17 mouse cellular contexts compared by ENCODE assay signal in genomic region chr15:78872021-78872608, GRCm38 (mm10). TPM values are rescaled to one million over a fixed set of nuclear protein-coding genes. Genes with fewer than 3 reads are reported as not detected.
DNase-seq lines count a peak whose midpoint lies in the region; ATAC-seq and TF ChIP-seq lines count a peak whose summit lies in the region.
"Had no signal": no experiment of that assay in that cellular context is flagged by ENCODE, and none has a peak within 500 bp of the region (broad histone marks: within the 10 kb centered on the region; RNA-seq: fewer than 3 reads in every experiment).

No protein-coding gene starts in this region.

- H3K36me3 ChIP-seq in hindbrain, embryonic 14.5 days (replicated peaks; ENCODE audit: control insufficient read depth, insufficient read depth), result no peaks in the 10 kb centered on the region
- H3K36me3 ChIP-seq in hindbrain, embryonic 16.5 days (ENCODE audit: control insufficient read depth, insufficient read depth, low read length), result no peaks in the 10 kb centered on the region
- no peaks in the 10 kb centered on the region for H3K36me3 ChIP-seq in lung, embryonic 14.5 days (ENCODE audit: insufficient read depth)
- H3K36me3 ChIP-seq in stomach, embryonic 14.5 days (ENCODE audit: control insufficient read depth, insufficient read depth, low read length), result no peaks in the 10 kb centered on the region
- H3K36me3 ChIP-seq: embryonic facial prominence, embryonic 12.5 days; forebrain, embryonic 12.5 days; heart, embryonic 10.5 days; neural tube, embryonic 15.5 days had no signal

- WGBS in hindbrain, embryonic 14.5 days, result 63% methylated on average over 5 of the region's 5 CpGs
- WGBS in hindbrain, embryonic 16.5 days, result 48% methylated on average over 5 of the region's 5 CpGs
- WGBS in lung, embryonic 14.5 days, result 33% methylated on average over 5 of the region's 5 CpGs
- WGBS in stomach, embryonic 14.5 days, result 36% methylated on average over 5 of the region's 5 CpGs

- no peak overlapping the region for H3K27ac ChIP-seq in hindbrain, embryonic 14.5 days
- no peak overlapping the region for H3K27ac ChIP-seq in hindbrain, embryonic 16.5 days (ENCODE audit: low read depth, low read length)
- no peak overlapping the region for H3K27ac ChIP-seq in lung, embryonic 14.5 days (ENCODE audit: low read depth)
- peak overlapping the region; percentile 45; the same call in 1 of the 2 replicates for H3K27ac ChIP-seq in stomach, embryonic 14.5 days (ENCODE audit: low read length)
- H3K27ac ChIP-seq: embryonic facial prominence, embryonic 12.5 days; forebrain, embryonic 12.5 days; heart, embryonic 10.5 days; neural tube, embryonic 15.5 days had no signal

- H3K9me3 ChIP-seq in hindbrain, embryonic 14.5 days (ENCODE audit: control insufficient read depth, low read length), result no peaks in the 10 kb centered on the region
- no peaks in the 10 kb centered on the region for H3K9me3 ChIP-seq in hindbrain, embryonic 16.5 days (ENCODE audit: control insufficient read depth, low read length)
- no peaks in the 10 kb centered on the region for H3K9me3 ChIP-seq in lung, embryonic 14.5 days (ENCODE audit: low read depth, low read length)
- H3K9me3 ChIP-seq in stomach, embryonic 14.5 days (ENCODE audit: control insufficient read depth, low read depth, low read length), result no peaks in the 10 kb centered on the region
- H3K9me3 ChIP-seq: embryonic facial prominence, embryonic 12.5 days; forebrain, embryonic 12.5 days; heart, embryonic 10.5 days; neural tube, embryonic 15.5 days had no signal

- H3K4me2 ChIP-seq in hindbrain, embryonic 14.5 days (replicated peaks), result no peak overlapping the region
- no peak overlapping the region for H3K4me2 ChIP-seq in hindbrain, embryonic 16.5 days (ENCODE audit: low read length)
- no peak overlapping the region for H3K4me2 ChIP-seq in lung, embryonic 14.5 days
- H3K4me2 ChIP-seq in stomach, embryonic 14.5 days (replicated peaks; ENCODE audit: low read depth, low read length), result no peak overlapping the region
- H3K4me2 ChIP-seq: embryonic facial prominence, embryonic 12.5 days; forebrain, embryonic 12.5 days; neural tube, embryonic 15.5 days had no signal

- DNase-seq in hindbrain, embryonic 14.5 days (ENCODE audit: low spot score), result peak; percentile 37
- no peak for DNase-seq in lung, embryonic 14.5 days
- DNase-seq in lung, postnatal 36 days, result no peak
- DNase-seq in MN1 (ENCODE audit: low spot score), result peak; percentile 39
- DNase-seq in right cerebral cortex, postnatal 14 days, result no peak
- DNase-seq: adrenal gland, postnatal 14 days; cerebellum, postnatal 25 days; gastrocnemius, postnatal 25 days; left cerebral cortex, postnatal 4 days; retina, postnatal 1 day had no signal

- peak; percentile 47 for TF ChIP-seq CTCF in lung, embryonic 14.5 days (IDR thresholded peaks at IDR 0.05; ENCODE audit: low read depth)

- ATAC-seq in hindbrain, embryonic 14.5 days (ENCODE audit: low FRiP score), result no peak
- no peak for ATAC-seq in hindbrain, embryonic 16.5 days
- ATAC-seq in lung, embryonic 14.5 days (ENCODE audit: insufficient read depth), result no peak
- no peak for ATAC-seq in stomach, embryonic 14.5 days (ENCODE audit: insufficient number of reproducible peaks, insufficient read depth, low FRiP score, low read depth)
- ATAC-seq: inflammation-experienced regulatory T-cells, adult 6 months had no signal

- H3K4me3 ChIP-seq in hindbrain, embryonic 14.5 days (replicated peaks; ENCODE audit: low read length), result no peak overlapping the region
- no peak overlapping the region for H3K4me3 ChIP-seq in hindbrain, embryonic 16.5 days (ENCODE audit: low read length)
- H3K4me3 ChIP-seq in lung, embryonic 14.5 days (ENCODE audit: low read depth, low read length), result no peak overlapping the region
- H3K4me3 ChIP-seq in stomach, embryonic 14.5 days (ENCODE audit: low read depth, low read length), result no peak overlapping the region
- H3K4me3 ChIP-seq: embryonic facial prominence, embryonic 12.5 days; forebrain, embryonic 12.5 days; heart, embryonic 10.5 days; neural tube, embryonic 15.5 days had no signal

- H3K4me1 ChIP-seq in hindbrain, embryonic 14.5 days (replicated peaks; ENCODE audit: control insufficient read depth, insufficient read depth, low read length), result peaks cover 11% of the 10 kb centered on the region
- peaks cover 12% of the 10 kb centered on the region for H3K4me1 ChIP-seq in hindbrain, embryonic 16.5 days (ENCODE audit: control insufficient read depth, insufficient read depth, low read depth, low read length)
- peaks cover 9% of the 10 kb centered on the region for H3K4me1 ChIP-seq in lung, embryonic 14.5 days (ENCODE audit: insufficient read depth)
- peaks cover 25% of the 10 kb centered on the region for H3K4me1 ChIP-seq in stomach, embryonic 14.5 days (ENCODE audit: control insufficient read depth, insufficient read depth, low read length)

- H3K27me3 ChIP-seq in hindbrain, embryonic 14.5 days (ENCODE audit: control insufficient read depth, insufficient read depth, low read length), result no peaks in the 10 kb centered on the region
- H3K27me3 ChIP-seq in hindbrain, embryonic 16.5 days (replicated peaks; ENCODE audit: control insufficient read depth, insufficient read depth, low read length), result no peaks in the 10 kb centered on the region
- no peaks in the 10 kb centered on the region for H3K27me3 ChIP-seq in lung, embryonic 14.5 days (ENCODE audit: insufficient read depth, low read length)
- no peaks in the 10 kb centered on the region for H3K27me3 ChIP-seq in stomach, embryonic 14.5 days (ENCODE audit: control insufficient read depth, insufficient read depth, low read length)
- H3K27me3 ChIP-seq: embryonic facial prominence, embryonic 12.5 days; forebrain, embryonic 12.5 days; neural tube, embryonic 15.5 days had no signal

- no peak overlapping the region for H3K9ac ChIP-seq in hindbrain, embryonic 14.5 days
- no peak overlapping the region for H3K9ac ChIP-seq in hindbrain, embryonic 16.5 days (ENCODE audit: low read depth, low read length)
- no peak overlapping the region for H3K9ac ChIP-seq in lung, embryonic 14.5 days
- no peak overlapping the region for H3K9ac ChIP-seq in stomach, embryonic 14.5 days (replicated peaks; ENCODE audit: low read depth, low read length)
- H3K9ac ChIP-seq: embryonic facial prominence, embryonic 12.5 days; forebrain, embryonic 12.5 days; neural tube, embryonic 15.5 days had no signal

RNA-seq across cellular contexts. Expression of gene Gga1, which starts 4.9 kb away (rescaled TPM):
- polyA plus RNA-seq in hindbrain, embryonic 14.5 days (2014; fragmentation: Nextera tagmentation; extraction: Ambion mirVana), result 40.1 and 43.0 TPM in 2 replicates
- 46.1 and 51.8 TPM in 2 replicates for polyA plus RNA-seq in hindbrain, embryonic 16.5 days (2015; fragmentation: Nextera tagmentation; extraction: Ambion mirVana)
- polyA plus RNA-seq in lung, embryonic 14.5 days (2014; fragmentation: Nextera tagmentation; extraction: Ambion mirVana), result 50.9 and 57.0 TPM in 2 replicates
- polyA plus RNA-seq in stomach, embryonic 14.5 days (2014; fragmentation: Nextera tagmentation; extraction: Ambion mirVana), result 38.2 and 40.4 TPM in 2 replicates

RNA-seq across cellular contexts. Expression of gene Lgals2, which starts 16.8 kb away (rescaled TPM):
- polyA plus RNA-seq in hindbrain, embryonic 14.5 days (2014; fragmentation: Nextera tagmentation; extraction: Ambion mirVana), result not detected in 2 replicates
- polyA plus RNA-seq in hindbrain, embryonic 16.5 days (2015; fragmentation: Nextera tagmentation; extraction: Ambion mirVana), result not detected in 2 replicates
- 0.34 TPM in 1 of 2 replicates, not detected in the other for polyA plus RNA-seq in lung, embryonic 14.5 days (2014; fragmentation: Nextera tagmentation; extraction: Ambion mirVana)
- 30.0 and 39.7 TPM in 2 replicates for polyA plus RNA-seq in stomach, embryonic 14.5 days (2014; fragmentation: Nextera tagmentation; extraction: Ambion mirVana)
- polyA plus RNA-seq: embryonic facial prominence, embryonic 12.5 days; forebrain, embryonic 12.5 days; inflammation-experienced regulatory T-cells, adult 6 months; neural tube, embryonic 15.5 days had no signal

RNA-seq across cellular contexts. Expression of gene Gm49510, which starts 27.4 kb away (rescaled TPM):
- 0.16 TPM in 1 of 2 replicates, not detected in the other for polyA plus RNA-seq in hindbrain, embryonic 14.5 days (2014; fragmentation: Nextera tagmentation; extraction: Ambion mirVana)
- polyA plus RNA-seq in hindbrain, embryonic 16.5 days (2015; fragmentation: Nextera tagmentation; extraction: Ambion mirVana), result 0.11 TPM in 1 of 2 replicates, not detected in the other
- 0.18 and 0.70 TPM in 2 replicates for polyA plus RNA-seq in lung, embryonic 14.5 days (2014; fragmentation: Nextera tagmentation; extraction: Ambion mirVana)
- polyA plus RNA-seq in stomach, embryonic 14.5 days (2014; fragmentation: Nextera tagmentation; extraction: Ambion mirVana), result 0.21 TPM in 1 of 2 replicates, not detected in the other
- polyA plus RNA-seq: forebrain, embryonic 12.5 days; inflammation-experienced regulatory T-cells, adult 6 months; neural tube, embryonic 15.5 days had no signal

RNA-seq across cellular contexts. Expression of gene Sh3bp1, which starts 27.5 kb away (rescaled TPM):
- 3.7 and 5.5 TPM in 2 replicates for polyA plus RNA-seq in hindbrain, embryonic 14.5 days (2014; fragmentation: Nextera tagmentation; extraction: Ambion mirVana)
- polyA plus RNA-seq in hindbrain, embryonic 16.5 days (2015; fragmentation: Nextera tagmentation; extraction: Ambion mirVana), result 4.5 and 6.7 TPM in 2 replicates
- 43.5 and 43.9 TPM in 2 replicates for polyA plus RNA-seq in lung, embryonic 14.5 days (2014; fragmentation: Nextera tagmentation; extraction: Ambion mirVana)
- 43.5 and 51.4 TPM in 2 replicates for polyA plus RNA-seq in stomach, embryonic 14.5 days (2014; fragmentation: Nextera tagmentation; extraction: Ambion mirVana)

RNA-seq across cellular contexts. Expression of gene Cdc42ep1, which starts 29.7 kb away (rescaled TPM):
- polyA plus RNA-seq in hindbrain, embryonic 14.5 days (2014; fragmentation: Nextera tagmentation; extraction: Ambion mirVana), result 10.7 and 11.2 TPM in 2 replicates
- 15.9 and 17.5 TPM in 2 replicates for polyA plus RNA-seq in hindbrain, embryonic 16.5 days (2015; fragmentation: Nextera tagmentation; extraction: Ambion mirVana)
- polyA plus RNA-seq in lung, embryonic 14.5 days (2014; fragmentation: Nextera tagmentation; extraction: Ambion mirVana), result 93.2 and 101 TPM in 2 replicates
- polyA plus RNA-seq in stomach, embryonic 14.5 days (2014; fragmentation: Nextera tagmentation; extraction: Ambion mirVana), result 40.7 and 41.7 TPM in 2 replicates
- polyA plus RNA-seq: inflammation-experienced regulatory T-cells, adult 6 months had no signal

Comparison
In these comparisons a context has a peak if more than half of its experiments do, and no peak if none do; other contexts are left out.
1. DNase-seq: peak in hindbrain, embryonic 14.5 days (single experiment) and MN1 (single experiment); none in lung, embryonic 14.5 days (single experiment), lung, postnatal 36 days (single experiment) and right cerebral cortex, postnatal 14 days (single experiment).
2. RNA of gene Lgals2, which starts 16.8 kb away (polyA plus RNA-seq): 30.0 to 39.7 TPM in stomach, embryonic 14.5 days; 0.34 TPM in lung, embryonic 14.5 days, not detected in hindbrain, embryonic 14.5 days and not detected in hindbrain, embryonic 16.5 days; every median in the first group is over 10 times any median in the second.